Comparison of ENCODE assay signal across 12 mouse cellular contexts in genomic region chr5:100424252-100424651, GRCm38 (mm10). TPM values are rescaled to one million over a fixed set of nuclear protein-coding genes. Genes with fewer than 3 reads are reported as not detected.
DNase-seq lines count a peak whose midpoint lies in the region; ATAC-seq and TF ChIP-seq lines count a peak whose summit lies in the region.
"Had no signal": no experiment of that assay in that cellular context is flagged by ENCODE, and none has a peak within 500 bp of the region (broad histone marks: within the 10 kb centered on the region; RNA-seq: fewer than 3 reads in every experiment).

No protein-coding gene starts in this region.

- H3K4me1 ChIP-seq in heart, embryonic 15.5 days (replicated peaks) = peaks cover 48% of the 10 kb centered on the region
- peaks cover 18 to 64% of the 10 kb centered on the region in 2 experiments for H3K4me1 ChIP-seq in CH12.LX (ENCODE audit: control insufficient read depth in 1 of 2, insufficient read depth in 2 of 2)
- peaks cover 42% of the 10 kb centered on the region for H3K4me1 ChIP-seq in forebrain, embryonic 14.5 days (ENCODE audit: control insufficient read depth, insufficient read depth, low read length)
- H3K4me1 ChIP-seq in limb, embryonic 13.5 days = peaks cover 46% of the 10 kb centered on the region

- H3K4me3 ChIP-seq in heart, embryonic 15.5 days = no peak overlapping the region
- peak overlapping the region in 2 of 3 experiments; percentile 13 to 37 for H3K4me3 ChIP-seq in CH12.LX (replicated peaks in 1 of 3; ENCODE audit: low read depth in 2 of 3, low read length in 2 of 3, poor library complexity in 1 of 3)
- no peak overlapping the region for H3K4me3 ChIP-seq in forebrain, embryonic 14.5 days (ENCODE audit: low read depth, low read length)
- peak overlapping the region; percentile 10 for H3K4me3 ChIP-seq in limb, embryonic 13.5 days

- no peak for DNase-seq in heart, postnatal 14 days
- no peak for DNase-seq in CH12.LX (ENCODE audit: extremely low read depth)
- no peak for DNase-seq in forebrain, embryonic 14.5 days (ENCODE audit: low spot score)
- no peak for DNase-seq in frontal cortex, adult 2 months (ENCODE audit: extremely low spot score in 1 of 2, low spot score in 1 of 2)
- no peak for DNase-seq in yolk sac, embryonic 10.5 days (ENCODE audit: low spot score)
- DNase-seq in gastrocnemius, adult 8-10 months (ENCODE audit: low spot score in 2 of 2) = no peak
- DNase-seq: adrenal gland, adult 8-10 months; cerebellum, adult 9-11 months; kidney, postnatal 10 days; thymus, adult 18-20 months had no signal

- peak overlapping the region; percentile 7; the same call in 1 of the 2 replicates for H3K9ac ChIP-seq in heart, embryonic 15.5 days
- H3K9ac ChIP-seq in CH12.LX (ENCODE audit: insufficient read depth, low read depth) = peak overlapping the region; percentile 35
- no peak overlapping the region for H3K9ac ChIP-seq in forebrain, embryonic 14.5 days (ENCODE audit: low read length)
- H3K9ac ChIP-seq in limb, embryonic 13.5 days = peak overlapping the region; percentile 45

- TF ChIP-seq EP300 in CH12.LX (IDR thresholded peaks at IDR 0.05; ENCODE audit: low read length) = no peak

- TF ChIP-seq POLR2A in CH12.LX (IDR thresholded peaks at IDR 0.05; ENCODE audit: low read depth, low read length) = no peak

- H3K9me3 ChIP-seq in heart, embryonic 15.5 days (replicated peaks) = no peaks in the 10 kb centered on the region
- no peaks in the 10 kb centered on the region for H3K9me3 ChIP-seq in CH12.LX (replicated peaks; ENCODE audit: low read length)
- H3K9me3 ChIP-seq in forebrain, embryonic 14.5 days (replicated peaks; ENCODE audit: control insufficient read depth, low read length) = no peaks in the 10 kb centered on the region
- H3K9me3 ChIP-seq in limb, embryonic 13.5 days = no peaks in the 10 kb centered on the region

- intact Hi-C loops in heart, postnatal 14 days (cut with DNase I) = loop anchor here (10.0 kb wide), 1 partner anchor 251 kb away; the partner anchor contains the start of gene Coq2

- no peak overlapping the region for H3K27ac ChIP-seq in heart, embryonic 15.5 days
- H3K27ac ChIP-seq in CH12.LX (ENCODE audit: insufficient read depth, low read depth) = no peak overlapping the region
- H3K27ac ChIP-seq in forebrain, embryonic 14.5 days (ENCODE audit: low read depth, low read length) = no peak overlapping the region
- no peak overlapping the region for H3K27ac ChIP-seq in limb, embryonic 13.5 days

- peaks cover 81% of the 10 kb centered on the region for H3K79me2 ChIP-seq in CH12.LX (replicated peaks; ENCODE audit: control insufficient read depth, extremely low read depth, insufficient read depth, poor library complexity, severe bottlenecking)

- peaks cover 74% of the 10 kb centered on the region for H3K36me3 ChIP-seq in heart, embryonic 15.5 days
- peaks cover 74 to 81% of the 10 kb centered on the region in 2 experiments for H3K36me3 ChIP-seq in CH12.LX (replicated peaks in 1 of 2; ENCODE audit: control insufficient read depth in 1 of 2, insufficient read depth in 1 of 2, low read length in 1 of 2)
- H3K36me3 ChIP-seq in forebrain, embryonic 14.5 days (ENCODE audit: control insufficient read depth, insufficient read depth, low read length) = peaks cover 84% of the 10 kb centered on the region
- H3K36me3 ChIP-seq in limb, embryonic 13.5 days = peaks cover 87% of the 10 kb centered on the region

- no peak for TF ChIP-seq CTCF in CH12.LX (conservative IDR thresholded peaks at IDR 0.05 in 1 of 2, IDR thresholded peaks at IDR 0.05 in 1 of 2; ENCODE audit: low read depth in 2 of 2, low read length in 2 of 2)

- WGBS in heart, embryonic 15.5 days = 69% methylated on average over 3 of the region's 3 CpGs
- 81% methylated on average over 3 of the region's 3 CpGs for WGBS in forebrain, embryonic 14.5 days
- WGBS in limb, embryonic 13.5 days = 86% methylated on average over 3 of the region's 3 CpGs

- H3K4me2 ChIP-seq in heart, embryonic 15.5 days = no peak overlapping the region; the same call in 1 of the 2 replicates
- peak overlapping the region; percentile 54 for H3K4me2 ChIP-seq in CH12.LX (ENCODE audit: insufficient read depth, low read depth, poor library complexity, severe bottlenecking)
- peak overlapping the region; percentile 0; the same call in 1 of the 2 replicates for H3K4me2 ChIP-seq in forebrain, embryonic 14.5 days (ENCODE audit: low read length)
- H3K4me2 ChIP-seq in limb, embryonic 13.5 days (replicated peaks) = peak overlapping the region; percentile 46

- dilution Hi-C loops in CH12.LX (cut with MboI; ENCODE audit: extremely low pct_ligation_motif_present, extremely low pct_unique_long_range_greater_than_20kb, low sequenced_read_pairs) = no loop called here

- no peak for ATAC-seq in heart, embryonic 15.5 days (replicated peaks; ENCODE audit: insufficient number of reproducible peaks, insufficient read depth, low FRiP score, low read depth)
- ATAC-seq in forebrain, embryonic 14.5 days = no peak
- ATAC-seq in limb, embryonic 13.5 days (ENCODE audit: low FRiP score, low read depth) = no peak

- H3K27me3 ChIP-seq in heart, embryonic 15.5 days = no peaks in the 10 kb centered on the region
- no peaks in the 10 kb centered on the region for H3K27me3 ChIP-seq in CH12.LX (replicated peaks)
- no peaks in the 10 kb centered on the region for H3K27me3 ChIP-seq in forebrain, embryonic 14.5 days (replicated peaks; ENCODE audit: control insufficient read depth, insufficient read depth, low read length)
- no peaks in the 10 kb centered on the region for H3K27me3 ChIP-seq in limb, embryonic 13.5 days

- in situ Hi-C loops in CH12.LX (cut with MboI; ENCODE audit: low pct_ligation_motif_present, low pct_unique_long_range_greater_than_20kb, low sequenced_read_pairs) = no loop called here

- TF ChIP-seq RAD21 in CH12.LX (IDR thresholded peaks at IDR 0.05; ENCODE audit: low read depth, low read length) = no peak

TF ChIP-seq in CH12.LX, 34 proteins besides CTCF, POLR2A, EP300 and RAD21:
- TF ChIP-seq ZC3H11A (IDR thresholded peaks at IDR 0.05; ENCODE audit: low read depth, low read length) (no peak), POLR2AphosphoS2 (IDR thresholded peaks at IDR 0.05; ENCODE audit: low read depth, low read length) (peak; percentile 36; the same call in 1 of the 2 replicates), MXI1 (IDR thresholded peaks at IDR 0.05; ENCODE audit: low read depth, low read length) (peak; percentile 65; the same call in 1 of the 2 replicates)

RNA-seq across cellular contexts. Expression of gene Sec31a, which starts 8.2 kb away (rescaled TPM):
- polyA plus RNA-seq in heart, embryonic 15.5 days (2015; fragmentation: Nextera tagmentation; extraction: Ambion mirVana) = 127 and 156 TPM in 2 replicates
- total RNA-seq in heart, postnatal 14 days (2021) = 100 to 1,000 TPM; 114 to 118 TPM
- total RNA-seq in CH12.LX (2012; rRNA removed) = 52.2 and 69.1 TPM in 2 replicates
- total RNA-seq in CH12.LX (2014; rRNA removed) = 48.2 and 48.5 TPM in 2 replicates
- 131 and 161 TPM in 2 replicates for polyA plus RNA-seq in CH12.LX (2012; ENCODE audit: insufficient read length, low read depth)
- polyA plus RNA-seq in forebrain, embryonic 14.5 days (2014; fragmentation: Nextera tagmentation; extraction: Ambion mirVana) = 64.5 and 71.3 TPM in 2 replicates
- 208 and 231 TPM in 2 replicates for polyA plus RNA-seq in limb, embryonic 13.5 days (2015; fragmentation: Nextera tagmentation; extraction: Ambion mirVana)
- 123 and 126 TPM in 2 replicates for polyA plus RNA-seq in frontal cortex, adult 2 months (2012; rRNA removed)
- 10 to 100 TPM; 52.4 to 65.0 (median 56.3) TPM for total RNA-seq in gastrocnemius, adult 8-10 months (2022)

Comparison
In these comparisons a context has a peak if more than half of its experiments do, and no peak if none do; other contexts are left out.
1. H3K4me3 ChIP-seq: peak in CH12.LX (2 of 3) and limb, embryonic 13.5 days (single experiment); none in heart, embryonic 15.5 days (single experiment) and forebrain, embryonic 14.5 days (single experiment).